Mouse (Mus musculus): ENCODE results near the gene Ankrd61. TPM values are rescaled to one million over a fixed set of nuclear protein-coding genes. Genes with fewer than 3 reads are reported as not detected.

The Ankrd61 gene
- not detected for total RNA-seq (2023)

DNA sequence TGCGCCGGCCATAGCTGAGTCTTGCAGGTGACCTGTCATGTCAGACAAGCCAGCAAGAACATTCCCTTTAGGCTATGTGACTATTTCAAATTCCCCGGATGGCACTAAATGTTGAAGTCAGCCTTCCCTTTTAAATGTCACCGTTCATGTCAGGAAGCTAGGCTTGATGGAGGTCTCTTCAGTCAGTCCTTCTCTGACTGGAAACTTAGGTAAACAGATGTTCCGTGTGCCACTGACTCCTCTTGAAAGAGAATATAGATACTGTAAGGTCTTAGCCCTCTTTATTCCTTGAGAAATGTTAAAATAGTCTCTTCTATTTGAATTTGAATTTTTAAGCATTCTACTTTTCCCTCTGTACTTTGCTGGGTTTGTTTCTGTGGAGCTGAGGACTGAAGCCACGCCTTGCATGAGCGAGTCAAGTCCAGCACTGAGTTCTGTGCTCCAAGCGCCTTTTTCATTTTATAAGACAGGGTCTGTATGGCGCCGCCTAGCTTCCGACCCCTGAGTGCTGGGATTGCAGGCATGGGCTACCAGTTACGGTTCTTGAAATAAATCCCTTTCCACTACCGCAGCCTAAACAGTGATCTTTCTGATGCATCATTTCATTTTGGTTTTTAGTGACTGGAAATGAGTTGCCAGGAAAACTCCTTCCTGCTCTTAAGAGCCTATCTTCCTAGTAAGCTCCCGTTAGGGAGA, at the start of gene Ankrd61:
Ankrd61 (minus strand) TSS at position 51 of the 696 bp plus-strand sequence.

GRCm38 (mm10) chr5:143932831-143933230, 35.3 kb upstream of the Ankrd61 start, which contains the start of gene Rsph10b:
Gene Rsph10b, plus strand, starts transcription at chr5:143933035.

GRCm38 (mm10) chr5:143927875-143928274, 30.4 kb upstream of the Ankrd61 start, which contains the start of gene Gm42421:
Gene Gm42421, plus strand, starts transcription at chr5:143928175.

DNA sequence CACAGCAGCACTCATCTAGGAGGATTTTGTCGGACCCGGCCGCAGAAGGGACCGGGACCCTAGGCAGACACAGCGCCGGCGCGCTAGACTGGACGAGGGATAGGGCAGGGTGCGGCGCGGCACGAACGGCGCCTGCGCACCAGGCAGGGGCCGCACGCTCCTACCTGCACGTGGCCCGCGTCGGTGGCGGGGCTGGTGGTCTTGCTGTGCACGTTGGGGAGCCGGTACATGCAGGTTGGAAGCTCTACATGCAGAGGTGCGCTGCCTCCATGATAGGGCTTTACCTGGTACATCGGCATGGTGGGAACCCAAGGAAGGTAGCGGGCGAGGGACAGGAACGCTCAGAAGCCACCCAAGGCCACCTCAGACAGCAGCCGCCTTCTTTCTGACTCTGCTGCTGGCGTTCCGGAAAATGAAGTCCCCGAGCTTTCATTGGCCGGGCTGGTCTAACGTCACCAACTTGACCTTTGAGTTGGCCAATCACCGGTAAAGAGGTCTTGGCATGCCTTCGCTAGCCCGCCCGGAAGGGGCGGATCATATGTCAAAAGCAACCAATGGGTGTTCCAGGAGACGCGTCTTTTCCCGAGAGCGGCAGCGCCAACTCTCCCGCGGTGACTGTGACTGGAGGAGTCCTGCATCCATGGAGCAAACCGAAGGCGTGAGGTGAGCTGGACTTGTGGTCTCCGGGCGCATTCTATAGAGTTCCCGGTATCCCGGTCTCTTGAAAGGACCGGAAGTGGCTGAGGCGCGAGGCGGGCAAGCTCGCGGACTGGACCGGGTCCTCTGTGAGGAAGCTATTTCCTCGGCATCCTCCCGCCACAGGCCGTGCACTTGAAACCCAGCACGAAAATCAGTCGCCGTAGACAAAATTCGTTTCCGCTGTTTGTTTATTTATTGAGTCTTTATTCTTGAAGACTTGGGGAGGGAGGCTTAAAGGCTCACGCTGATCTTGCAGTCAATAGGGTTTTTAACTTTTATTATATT, 12.2 kb upstream of the Ankrd61 start, which contains the start of the genes Aimp2 and Pms2:
Aimp2 (minus strand) TSS at position 431 of the 984 bp plus-strand sequence.
Pms2 (plus strand) TSS at position 548 of the 984 bp plus-strand sequence.

Other genes starting within 250 kb of the Ankrd61 start
- gene Usp42, start 165.4 kb downstream of the Ankrd61 start, total RNA-seq (2023), result 10 to 100 TPM; 16.2 to 21.3 TPM
- gene Eif2ak1, start 79.9 kb downstream of the Ankrd61 start, total RNA-seq (2023), result 10 to 100 TPM; 45.6 to 49.0 TPM
- 10 to 100 TPM; 11.3 to 12.9 TPM for gene Aimp2, start 12.2 kb upstream of the Ankrd61 start, total RNA-seq (2023)
- 10 to 100 TPM; 10.9 to 14.4 TPM for gene Pms2, start 12.3 kb upstream of the Ankrd61 start, total RNA-seq (2023)
- gene Gm42421, start 30.5 kb upstream of the Ankrd61 start, total RNA-seq (2023), result under 1 TPM in 1 of 2 experiments, not detected in 1; 0.56 TPM
- gene Rsph10b, start 35.4 kb upstream of the Ankrd61 start, total RNA-seq (2023), result under 1 TPM in 1 of 2 experiments, not detected in 1; 0.13 TPM
- 10 to 100 TPM; 44.6 to 52.1 TPM for gene Ccz1, start 117.2 kb upstream of the Ankrd61 start, total RNA-seq (2023)
- not detected for gene Ocm, start 129.0 kb upstream of the Ankrd61 start, total RNA-seq (2023)
- gene Lmtk2, start 202.8 kb upstream of the Ankrd61 start, total RNA-seq (2023), result 10 to 100 TPM; 63.6 to 67.2 TPM